Mouse (Mus musculus) neural tube, embryonic 10.5 days (tissue): ENCODE results near the gene Limk2.

ENCODE experiments used
- DNase-seq: peaks from one replicate; pipeline ENCODE4 v3.0.0-alpha.2; 2017; ENCODE audit warnings: low spot score; ENCODE audit errors: extremely low spot score

Limk2 gene

GRCm38 (mm10) chr11:3416399-3416798 is 7.4 kb upstream of the Limk2 start:
- no peak for DNase-seq

GRCm38 (mm10) chr11:3412111-3412510 is 3.1 kb upstream of the Limk2 start:
- DNase-seq: no peak

GRCm38 (mm10) chr11:3408131-3408996 is 625 bp downstream of the Limk2 start:
- no peak for DNase-seq

GRCm38 (mm10) chr11:3404287-3405047 is 4.5 kb downstream of the Limk2 start:
- no peak for DNase-seq

- no peak for DNase-seq
Observed at GRCm38 (mm10) chr11:3403024-3403423, 6.0 kb downstream of the Limk2 start.

- no peak for DNase-seq
Observed at GRCm38 (mm10) chr11:3398318-3398717, 10.7 kb downstream of the Limk2 start.

- DNase-seq: no peak
Observed at GRCm38 (mm10) chr11:3396562-3396961, 12.4 kb downstream of the Limk2 start.

- DNase-seq: no peak
Observed at GRCm38 (mm10) chr11:3396091-3396490, 12.9 kb downstream of the Limk2 start.

- DNase-seq: no peak
Observed at GRCm38 (mm10) chr11:3394520-3394919, 14.5 kb downstream of the Limk2 start.

GRCm38 (mm10) chr11:3392526-3392925 is 16.5 kb downstream of the Limk2 start:
- no peak for DNase-seq

- no peak for DNase-seq
Observed at GRCm38 (mm10) chr11:3390789-3391188, 18.2 kb downstream of the Limk2 start.

- no peak for DNase-seq
Observed at GRCm38 (mm10) chr11:3389996-3390395, 19.0 kb downstream of the Limk2 start.

GRCm38 (mm10) chr11:3387482-3388196 is 21.4 kb downstream of the Limk2 start:
- DNase-seq: no peak

- DNase-seq: peak; percentile 72
Observed at GRCm38 (mm10) chr11:3386941-3387368, 22.0 kb downstream of the Limk2 start.

- DNase-seq: no peak
Observed at GRCm38 (mm10) chr11:3382602-3383594, 26.1 kb downstream of the Limk2 start.

GRCm38 (mm10) chr11:3381148-3381814 is 27.7 kb downstream of the Limk2 start:
- no peak for DNase-seq

GRCm38 (mm10) chr11:3379427-3379826 is 29.6 kb downstream of the Limk2 start:
- DNase-seq: no peak

GRCm38 (mm10) chr11:3374741-3375140 is 34.2 kb downstream of the Limk2 start:
- DNase-seq: peak; percentile 42

GRCm38 (mm10) chr11:3374293-3374645 is 34.7 kb downstream of the Limk2 start:
- DNase-seq: peak; percentile 43
